In genomic region chr14:57525388-57526049, GRCm38 (mm10) we compare ENCODE assay signal across 8 mouse cellular contexts. TPM values are rescaled to one million over a fixed set of nuclear protein-coding genes. Genes with fewer than 3 reads are reported as not detected.
DNase-seq lines count a peak whose midpoint lies in the region; ATAC-seq and TF ChIP-seq lines count a peak whose summit lies in the region.

No protein-coding gene starts in this region.

- ATAC-seq in hindbrain, postnatal 0 days = peak; percentile 78

- H3K9me3 ChIP-seq in hindbrain, postnatal 0 days (ENCODE audit: low read length) = no peaks in the 10 kb centered on the region

- H3K79me2 ChIP-seq in macrophage (ENCODE audit: inconsistent target) = no peaks in the 10 kb centered on the region

- peak overlapping the region; percentile 63 for H3K4me3 ChIP-seq in hindbrain, postnatal 0 days (ENCODE audit: low read length)
- peak overlapping the region; percentile 22 for H3K4me3 ChIP-seq in macrophage (ENCODE audit: inconsistent target)

- DNase-seq in R1 (ENCODE audit: low read depth, low spot score) = peak; percentile 93
- peak; percentile 94 for DNase-seq in cerebellum, adult 9-11 months
- peak; percentile 62 to 70 for DNase-seq in frontal cortex, postnatal 14 days (ENCODE audit: low spot score in 2 of 2)
- peak; percentile 58 for DNase-seq in hindbrain, postnatal 0 days (ENCODE audit: low spot score)
- peak; percentile 71 to 80 for DNase-seq in left cerebral cortex, adult 9 months (ENCODE audit: low spot score in 2 of 2)
- peak; percentile 83 for DNase-seq in right cerebral cortex, adult 18-20 months
- peak; percentile 82 for DNase-seq in urinary bladder, postnatal 14 days (ENCODE audit: low spot score)

- H3K27ac ChIP-seq in hindbrain, postnatal 0 days = peak overlapping the region; percentile 78
- H3K27ac ChIP-seq in macrophage = no peak overlapping the region

- WGBS in hindbrain, postnatal 0 days = 1% methylated on average over 46 of the region's 60 CpGs
- 1% methylated on average over 36 of the region's 60 CpGs for WGBS in macrophage (ENCODE audit: missing documents)

- peak overlapping the region; percentile 73 for H3K9ac ChIP-seq in hindbrain, postnatal 0 days (replicated peaks; ENCODE audit: low read length)

- H3K27me3 ChIP-seq in hindbrain, postnatal 0 days (ENCODE audit: insufficient read depth, low read length) = no peaks in the 10 kb centered on the region

- H3K4me2 ChIP-seq in hindbrain, postnatal 0 days (ENCODE audit: low read depth, low read length) = peak overlapping the region; percentile 73

- no peaks in the 10 kb centered on the region for H3K4me1 ChIP-seq in hindbrain, postnatal 0 days (ENCODE audit: insufficient read depth, low read length)

- TF ChIP-seq CTCF in hindbrain, postnatal 0 days (IDR thresholded peaks at IDR 0.05; ENCODE audit: low read depth) = peak; percentile 16; the same call in 1 of the 2 replicates

- no peaks in the 10 kb centered on the region for H3K36me3 ChIP-seq in hindbrain, postnatal 0 days (ENCODE audit: insufficient read depth, low read length)
- no peaks in the 10 kb centered on the region for H3K36me3 ChIP-seq in macrophage (ENCODE audit: inconsistent target)

RNA-seq across cellular contexts. Expression of gene Il17d, which starts 0.9 kb away (rescaled TPM):
- 35.5 and 35.8 TPM in 2 replicates for total RNA-seq in hindbrain, postnatal 0 days (2014; rRNA removed)
- polyA plus RNA-seq in hindbrain, postnatal 0 days (2015; fragmentation: Nextera tagmentation; extraction: Ambion mirVana) = 5.9 and 6.1 TPM in 2 replicates
- total RNA-seq in macrophage (2018; cell fraction: chromatin; rRNA removed) = not detected
- total RNA-seq in macrophage (2018; cell fraction: cytosol; rRNA removed) = under 1 TPM in 1 of 26 experiments, not detected in 25; 0.14 TPM
- not detected for total RNA-seq in macrophage (2018; cell fraction: nucleus; rRNA removed)
- polyA plus RNA-seq in macrophage (2018) = not detected in 3 replicates

RNA-seq across cellular contexts. Expression of gene Eef1akmt1, which starts 45.9 kb away (rescaled TPM):
- 21.6 and 32.9 TPM in 2 replicates for total RNA-seq in hindbrain, postnatal 0 days (2014; rRNA removed)
- 69.9 and 71.2 TPM in 2 replicates for polyA plus RNA-seq in hindbrain, postnatal 0 days (2015; fragmentation: Nextera tagmentation; extraction: Ambion mirVana)
- 1 to 10 TPM in 22 of 26 experiments, under 1 TPM in 1, not detected in 3; 0.82 to 6.5 (median 3.1) TPM for total RNA-seq in macrophage (2018; cell fraction: chromatin; rRNA removed)
- total RNA-seq in macrophage (2018; cell fraction: cytosol; rRNA removed) = 10 to 100 TPM; 20.2 to 34.0 (median 27.0) TPM
- 10 to 100 TPM in 3 of 26 experiments, 1 to 10 TPM in 23; 2.8 to 14.4 (median 6.3) TPM for total RNA-seq in macrophage (2018; cell fraction: nucleus; rRNA removed)
- polyA plus RNA-seq in macrophage (2018) = 14.3 to 31.6 TPM (median 30.5 TPM) in 3 replicates
